Mouse (Mus musculus): ENCODE results near the gene Znrd1. TPM values are rescaled to one million over a fixed set of nuclear protein-coding genes. Genes with fewer than 3 reads are reported as not detected.

The Znrd1 gene
- polyA plus RNA-seq, 1 experiment from 2014 or later: 51.0 TPM

DNA sequence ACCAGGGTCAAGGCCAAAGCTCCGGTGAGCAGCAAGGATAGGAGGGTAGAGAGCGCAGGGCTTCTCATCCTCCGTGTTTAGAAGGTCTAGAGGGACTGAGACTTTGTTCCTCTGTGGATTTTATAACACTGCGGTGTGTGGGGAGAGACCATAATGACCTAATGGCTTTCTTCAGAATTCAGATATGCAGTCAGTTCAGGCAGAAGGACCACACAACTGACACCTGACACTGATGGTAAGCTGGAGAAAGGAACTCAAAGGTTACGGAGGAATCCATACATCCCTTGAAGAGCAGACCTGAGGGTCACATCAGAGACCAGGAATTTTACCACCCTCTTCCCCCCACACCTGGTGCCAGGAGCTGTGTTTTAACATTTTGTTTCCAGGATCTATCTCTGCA, 31.1 kb upstream of the Znrd1 start, which contains the start of gene H2-M5:
H2-M5 (minus strand) TSS at position 101 of the 400 bp plus-strand sequence.
- Histone ChIP-seq H3K27ac (no peak within 1 kb of the TSS), H3K4me3 (no peak within 1 kb of the TSS), H3K4me1 (no peaks in the 10 kb centered on the region), H3K36me3 (replicated peaks) (no peaks in the 10 kb centered on the region), H3K4me2 (peak within 1 kb of the TSS; percentile 25; the same call in 1 of the 2 replicates), H3K9ac (no peak within 1 kb of the TSS), H3K27me3 (replicated peaks) (peaks cover 20% of the 10 kb centered on the region), H3K9me3 (no peaks in the 10 kb centered on the region)
- 34% methylated on average over 5 of the region's 5 CpGs for WGBS
- ATAC-seq (replicated peaks): no peak

DNA sequence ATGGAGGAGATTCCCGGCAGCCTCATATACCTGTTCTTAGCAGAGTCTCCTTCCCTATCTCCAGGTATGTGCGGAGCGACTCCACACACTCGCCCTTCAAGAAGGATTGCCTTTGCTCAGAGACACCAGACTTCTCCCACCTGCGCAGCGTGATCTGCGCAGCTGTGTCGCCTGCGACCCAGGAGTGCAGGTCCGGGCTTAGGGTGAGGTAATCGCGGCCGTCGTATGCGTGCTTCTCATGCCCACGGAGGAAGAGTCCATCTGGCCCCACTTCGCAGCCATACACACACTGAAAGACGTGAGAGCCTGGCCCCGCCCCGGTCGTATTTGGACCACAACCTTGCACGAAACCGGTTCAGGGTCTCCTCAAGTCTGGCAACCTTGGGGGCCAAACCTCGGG, 30.1 kb upstream of the Znrd1 start:
- H3K4me3 ChIP-seq: no peak overlapping the region
- H3K27ac ChIP-seq: no peak overlapping the region
- no peak overlapping the region for H3K9ac ChIP-seq
- H3K36me3 ChIP-seq (replicated peaks): no peaks in the 10 kb centered on the region
- no peaks in the 10 kb centered on the region for H3K9me3 ChIP-seq
- peak overlapping the region; percentile 25; the same call in 1 of the 2 replicates for H3K4me2 ChIP-seq
- peaks cover 20% of the 10 kb centered on the region for H3K27me3 ChIP-seq (replicated peaks)
- no peak for ATAC-seq (replicated peaks)
- 8% methylated on average over 24 of the region's 24 CpGs for WGBS
- no peaks in the 10 kb centered on the region for H3K4me1 ChIP-seq

DNA sequence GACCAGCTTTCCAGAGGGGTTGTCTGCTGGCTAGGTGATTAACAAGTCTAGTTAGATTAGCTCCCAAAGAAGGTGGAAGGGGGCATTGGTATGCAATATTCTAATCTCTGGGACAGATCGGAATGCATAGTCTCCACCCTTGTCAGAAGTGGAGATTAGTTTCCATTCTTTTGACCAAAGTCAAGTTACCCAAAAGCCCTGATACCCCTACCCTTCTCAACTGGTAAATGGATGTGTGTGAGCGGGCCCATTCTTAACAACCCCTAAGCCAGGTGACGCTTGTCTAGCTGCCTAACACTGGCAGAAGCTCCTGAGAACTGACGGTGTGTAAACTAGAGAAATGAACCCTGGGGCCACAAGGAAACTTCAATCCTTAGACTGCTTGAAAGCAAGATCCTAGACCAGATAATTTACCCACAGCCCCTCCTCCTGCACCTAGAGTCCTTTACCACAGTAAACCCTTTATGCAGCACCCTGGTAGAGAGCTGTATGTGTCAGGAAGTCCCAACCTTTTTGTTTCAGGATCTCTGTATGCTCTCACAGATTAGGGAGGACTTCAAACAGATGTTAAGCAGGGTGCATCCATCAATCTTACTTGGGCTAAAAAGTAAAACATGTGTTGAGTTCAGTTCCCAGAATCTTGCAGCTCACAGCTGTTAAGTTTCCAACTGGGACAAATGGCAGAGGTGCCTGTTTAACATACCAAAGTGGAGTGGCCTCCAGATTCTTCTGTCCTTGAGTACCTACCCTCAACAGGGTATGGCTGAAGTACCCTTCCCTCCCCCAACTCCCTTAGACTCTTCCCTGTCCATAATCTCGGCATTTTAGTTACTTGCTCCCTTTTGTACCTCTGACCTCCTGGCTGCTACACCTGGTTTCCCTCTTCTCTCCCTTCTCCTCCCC, 24.1 kb upstream of the Znrd1 start:
- Histone ChIP-seq H3K9me3 (no peaks in the 10 kb centered on the region), H3K4me2 (no peak overlapping the region), H3K27me3 (replicated peaks) (peaks cover 5% of the 10 kb centered on the region), H3K4me1 (no peaks in the 10 kb centered on the region), H3K9ac (no peak overlapping the region), H3K27ac (no peak overlapping the region), H3K36me3 (replicated peaks) (no peaks in the 10 kb centered on the region), H3K4me3 (no peak overlapping the region)
- ATAC-seq (replicated peaks): no peak
- WGBS: 31% methylated on average over 5 of the region's 5 CpGs

DNA sequence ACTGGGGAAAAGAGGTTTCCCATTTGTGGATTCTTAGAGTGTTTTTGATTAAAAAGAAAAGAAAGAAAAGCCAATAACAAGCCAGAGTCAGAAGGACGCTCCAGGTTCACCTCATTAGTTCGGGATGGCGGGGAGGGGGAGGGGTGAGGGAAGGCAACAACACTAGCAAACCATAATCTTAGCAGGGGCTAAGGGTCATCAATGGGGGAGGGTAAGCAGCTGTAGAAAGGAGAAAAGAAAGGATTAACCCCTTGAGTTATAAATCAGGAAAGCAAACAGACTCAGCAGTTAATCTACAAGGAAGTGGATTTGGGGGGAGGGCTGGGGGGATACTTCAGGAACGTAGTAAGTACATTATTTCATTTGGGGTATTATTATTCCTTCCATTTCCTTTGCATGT, 23.5 kb upstream of the Znrd1 start:
- H3K4me3 ChIP-seq: no peak overlapping the region
- ATAC-seq (replicated peaks): no peak
- no peaks in the 10 kb centered on the region for H3K36me3 ChIP-seq (replicated peaks)
- 7% methylated on average over 4 of the region's 4 CpGs for WGBS
- H3K9me3 ChIP-seq: no peaks in the 10 kb centered on the region
- no peak overlapping the region for H3K27ac ChIP-seq
- H3K27me3 ChIP-seq (replicated peaks): 0 out of 2 replicates have a peak, but pooled peaks cover 3% of the 10 kb centered on the region
- no peak overlapping the region for H3K9ac ChIP-seq
- no peaks in the 10 kb centered on the region for H3K4me1 ChIP-seq
- no peak overlapping the region for H3K4me2 ChIP-seq

DNA sequence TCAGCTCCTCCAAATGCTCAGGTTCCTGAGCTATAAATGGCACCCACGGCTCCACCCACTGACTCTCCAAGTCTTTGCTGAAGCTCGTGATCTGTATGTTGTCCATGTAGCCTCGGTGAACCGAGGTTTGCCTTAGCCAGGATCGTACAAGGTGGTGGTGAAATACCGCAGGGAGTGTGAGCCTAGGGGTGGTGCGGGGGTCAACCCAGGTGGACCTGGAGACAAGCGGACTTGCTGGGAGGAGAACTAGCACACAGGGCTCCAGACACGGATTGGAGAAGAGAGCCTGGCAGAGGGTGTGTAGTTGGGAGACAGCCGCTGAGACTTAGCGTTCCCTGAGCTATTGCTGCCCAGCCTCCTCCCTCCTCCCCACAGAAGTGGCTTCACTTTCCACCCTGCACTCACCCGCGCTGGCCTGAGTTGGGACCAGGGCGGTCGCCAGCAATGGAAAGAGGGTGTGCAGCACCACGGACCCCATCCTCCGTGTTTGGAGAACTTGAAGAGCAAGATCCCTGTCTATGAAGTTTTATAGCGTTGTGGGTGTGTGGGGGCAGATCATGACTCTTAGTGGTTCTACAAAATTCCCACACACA, 23.0 kb upstream of the Znrd1 start, which contains the start of gene 2410137M14Rik:
2410137M14Rik (minus strand) TSS at position 17 of the 593 bp plus-strand sequence.
- Histone ChIP-seq H3K9me3 (no peaks in the 10 kb centered on the region), H3K36me3 (replicated peaks) (no peaks in the 10 kb centered on the region), H3K4me2 (no peak within 1 kb of the TSS), H3K4me1 (no peaks in the 10 kb centered on the region), H3K9ac (no peak within 1 kb of the TSS), H3K4me3 (no peak within 1 kb of the TSS), H3K27ac (no peak within 1 kb of the TSS), H3K27me3 (replicated peaks) (0 out of 2 replicates have a peak, but pooled peaks cover 3% of the 10 kb centered on the region)
- 15% methylated on average over 18 of the region's 18 CpGs for WGBS
- ATAC-seq (replicated peaks): peak; percentile 58; the same call in 1 of the 2 replicates

DNA sequence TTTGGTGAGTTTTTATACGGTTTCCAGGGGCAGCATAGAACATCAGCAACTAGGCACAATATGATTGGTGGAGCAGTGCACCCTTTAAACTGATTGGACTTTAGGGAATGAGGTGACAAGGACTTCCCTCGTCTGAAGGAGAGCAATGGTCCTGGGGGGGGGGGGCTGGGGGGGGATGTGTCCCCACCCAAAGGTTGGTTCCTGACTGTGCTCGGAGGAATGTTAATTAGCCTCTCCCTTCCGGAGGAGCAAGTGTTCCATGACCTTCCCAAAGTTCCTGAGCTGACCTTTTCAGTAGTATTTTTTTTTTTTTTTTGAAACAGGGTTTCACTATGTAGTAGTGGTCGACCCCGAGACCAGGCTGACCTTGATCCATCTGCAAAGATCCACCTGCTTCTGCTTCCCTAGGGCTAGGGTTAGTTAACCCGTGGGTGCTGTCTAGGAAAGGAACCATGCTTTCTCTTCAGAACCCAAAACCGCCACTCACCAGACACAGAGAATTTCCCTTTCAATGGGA, 15.0 kb upstream of the Znrd1 start:
- no peak overlapping the region for H3K9ac ChIP-seq
- no peak overlapping the region for H3K4me2 ChIP-seq
- no peak for ATAC-seq (replicated peaks)
- H3K4me3 ChIP-seq: no peak overlapping the region
- H3K27ac ChIP-seq: no peak overlapping the region
- 71% methylated on average over 8 of the region's 8 CpGs for WGBS
- no peaks in the 10 kb centered on the region for H3K4me1 ChIP-seq
- no peaks in the 10 kb centered on the region for H3K9me3 ChIP-seq
- no peaks in the 10 kb centered on the region for H3K27me3 ChIP-seq (replicated peaks)
- no peaks in the 10 kb centered on the region for H3K36me3 ChIP-seq (replicated peaks)

DNA sequence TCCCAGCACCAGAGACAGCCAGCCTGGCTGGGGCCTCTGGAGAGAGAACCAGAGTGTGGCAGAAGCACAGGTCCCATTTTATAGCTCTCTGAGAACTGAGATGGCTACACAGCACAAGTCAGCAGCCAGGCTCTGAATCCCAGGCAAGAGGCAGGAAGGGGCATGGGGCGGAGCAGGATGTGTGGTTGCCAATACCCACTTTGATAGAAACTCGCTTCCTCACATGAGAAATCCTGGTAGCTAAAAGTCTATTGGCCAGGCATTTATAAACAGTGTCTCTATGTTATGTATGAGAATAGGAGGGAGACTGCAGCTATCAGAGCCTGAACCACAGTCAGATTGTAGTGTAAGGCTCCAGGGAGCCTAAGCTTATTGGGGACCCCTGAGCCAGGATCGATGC, 14.4 kb upstream of the Znrd1 start:
- H3K9ac ChIP-seq: no peak overlapping the region
- 88% methylated on average over 3 of the region's 3 CpGs for WGBS

DNA sequence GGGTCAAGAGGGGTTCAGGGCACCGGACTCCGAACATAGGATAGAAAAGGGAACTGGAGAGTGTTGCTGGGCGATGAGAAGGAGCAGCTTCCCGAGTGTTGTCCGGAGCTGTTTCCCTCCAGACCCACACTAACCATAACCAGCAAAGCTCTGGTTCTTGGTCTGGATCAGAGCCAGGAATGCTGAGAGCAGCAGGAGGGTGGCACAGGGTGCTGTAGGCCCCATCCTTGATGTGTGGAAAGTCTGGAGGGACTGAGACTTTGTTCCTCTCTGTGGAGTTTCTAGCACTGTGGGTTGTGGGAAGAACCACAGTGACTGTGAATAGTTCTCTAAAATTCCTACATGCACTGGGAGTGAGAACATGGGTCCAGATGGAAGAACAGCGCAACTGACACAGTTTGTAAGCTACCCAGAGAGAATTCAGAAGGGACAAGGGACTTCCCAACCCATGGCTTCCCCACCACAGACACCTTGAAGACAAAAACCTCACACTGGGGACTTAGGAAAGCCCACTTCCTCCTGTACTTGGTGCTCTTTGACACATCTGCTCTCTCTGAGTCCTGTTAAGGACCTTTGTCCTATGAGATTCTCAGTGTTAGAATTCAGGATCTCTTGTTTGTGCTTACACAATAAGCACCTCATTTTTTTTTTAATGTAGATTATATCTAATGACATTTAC, 13.0 kb upstream of the Znrd1 start:
- Histone ChIP-seq H3K36me3 (replicated peaks) (no peaks in the 10 kb centered on the region), H3K4me3 (no peak overlapping the region), H3K4me1 (no peaks in the 10 kb centered on the region), H3K4me2 (no peak overlapping the region), H3K27me3 (replicated peaks) (no peaks in the 10 kb centered on the region), H3K27ac (no peak overlapping the region), H3K9ac (no peak overlapping the region), H3K9me3 (no peaks in the 10 kb centered on the region)
- WGBS: 86% methylated on average over 6 of the region's 6 CpGs
- ATAC-seq (replicated peaks): no peak

More for the DNA sequence above, 14.4 kb upstream of the Znrd1 start:
- Histone ChIP-seq H3K4me2 (no peak overlapping the region), H3K36me3 (replicated peaks) (no peaks in the 10 kb centered on the region), H3K4me3 (no peak overlapping the region), H3K27ac (no peak overlapping the region), H3K27me3 (replicated peaks) (no peaks in the 10 kb centered on the region), H3K4me1 (no peaks in the 10 kb centered on the region), H3K9me3 (no peaks in the 10 kb centered on the region)
- ATAC-seq (replicated peaks): no peak

DNA sequence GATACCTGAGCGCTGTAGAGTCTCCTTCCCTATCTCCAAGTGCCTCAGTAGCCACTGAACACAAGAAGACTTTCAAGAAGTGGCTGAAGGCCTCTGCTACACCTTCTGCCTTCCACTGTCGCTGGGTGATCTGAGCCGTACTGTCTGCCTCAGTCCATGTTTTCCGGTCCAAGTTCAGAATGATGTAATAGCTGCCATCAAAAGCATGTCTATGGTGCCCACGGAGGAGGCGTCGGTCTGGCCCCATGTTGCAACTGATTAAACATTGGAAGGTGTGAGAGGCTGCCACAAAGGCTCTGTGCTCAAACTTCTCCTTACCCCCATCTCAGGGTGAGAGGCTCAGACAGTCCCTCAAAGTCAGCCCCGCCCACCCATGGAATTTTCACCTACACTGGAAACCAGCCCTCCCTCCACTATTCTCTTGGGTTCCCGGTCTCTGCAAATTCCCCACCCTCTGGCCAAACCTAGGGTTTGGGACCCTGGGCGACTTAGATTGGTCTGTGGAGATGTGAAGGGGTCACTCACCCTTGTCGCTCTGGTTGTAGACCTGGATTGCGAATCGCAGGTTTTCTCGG, 12.0 kb upstream of the Znrd1 start:
- no peak overlapping the region for H3K4me3 ChIP-seq
- H3K27me3 ChIP-seq (replicated peaks): no peaks in the 10 kb centered on the region
- no peak overlapping the region for H3K27ac ChIP-seq
- 87% methylated on average over 14 of the region's 14 CpGs for WGBS
- no peak overlapping the region for H3K4me2 ChIP-seq
- H3K9me3 ChIP-seq: no peaks in the 10 kb centered on the region
- ATAC-seq (replicated peaks): no peak
- H3K9ac ChIP-seq: no peak overlapping the region
- no peaks in the 10 kb centered on the region for H3K4me1 ChIP-seq
- H3K36me3 ChIP-seq (replicated peaks): no peaks in the 10 kb centered on the region

DNA sequence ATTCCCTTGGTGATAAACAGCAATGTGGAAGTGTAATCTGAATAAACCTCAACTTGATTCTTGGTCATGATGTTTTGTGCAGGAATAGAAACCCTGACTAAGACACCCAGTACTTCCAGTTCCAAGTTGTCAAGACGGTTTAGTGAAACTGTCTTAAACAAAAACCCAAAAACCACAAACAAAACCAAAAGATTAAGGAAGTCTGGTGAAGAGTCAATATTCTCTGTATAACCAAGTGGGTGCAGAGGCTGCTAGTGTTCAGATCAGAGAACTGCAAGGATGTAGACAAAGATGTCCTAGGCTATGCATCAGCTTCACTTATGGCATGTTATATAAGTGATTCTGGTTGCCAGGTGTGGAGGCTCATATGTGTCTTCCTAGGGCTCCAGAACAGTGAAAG, 8.5 kb upstream of the Znrd1 start:
- Histone ChIP-seq H3K4me1 (no peaks in the 10 kb centered on the region), H3K4me3 (no peak overlapping the region), H3K36me3 (replicated peaks) (no peaks in the 10 kb centered on the region), H3K9me3 (no peaks in the 10 kb centered on the region), H3K9ac (no peak overlapping the region), H3K27me3 (replicated peaks) (no peaks in the 10 kb centered on the region), H3K27ac (no peak overlapping the region), H3K4me2 (no peak overlapping the region)
- ATAC-seq (replicated peaks): no peak
- 90% methylated on average over 1 of the region's 1 CpGs for WGBS

DNA sequence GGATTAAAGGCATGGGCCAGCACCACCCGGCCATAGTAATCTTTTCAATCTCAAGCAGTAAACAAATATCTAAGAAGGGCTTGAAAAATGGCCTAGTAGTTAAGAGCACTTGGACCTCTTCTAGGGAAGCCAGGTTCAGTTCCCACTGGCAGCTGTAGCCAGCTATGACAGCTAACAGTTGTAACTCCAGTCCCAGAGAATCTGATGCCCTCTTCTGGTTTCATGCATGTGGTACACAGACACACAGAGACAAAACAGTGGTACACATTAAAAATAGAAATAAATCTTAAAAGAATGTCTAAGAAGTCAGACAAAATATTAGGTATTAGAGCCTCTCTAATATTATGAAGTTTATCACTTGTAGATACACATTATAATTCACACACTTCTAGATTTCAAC, 2.8 kb upstream of the Znrd1 start:
- Histone ChIP-seq H3K4me2 (no peak overlapping the region), H3K9me3 (no peaks in the 10 kb centered on the region), H3K36me3 (replicated peaks) (peaks cover 7% of the 10 kb centered on the region; the same call in 1 of the 2 replicates), H3K4me3 (no peak overlapping the region), H3K9ac (no peak overlapping the region), H3K27me3 (replicated peaks) (no peaks in the 10 kb centered on the region), H3K4me1 (peaks cover 24% of the 10 kb centered on the region), H3K27ac (no peak overlapping the region)
- WGBS: 85% methylated on average over 1 of the region's 1 CpGs
- ATAC-seq (replicated peaks): no peak

DNA sequence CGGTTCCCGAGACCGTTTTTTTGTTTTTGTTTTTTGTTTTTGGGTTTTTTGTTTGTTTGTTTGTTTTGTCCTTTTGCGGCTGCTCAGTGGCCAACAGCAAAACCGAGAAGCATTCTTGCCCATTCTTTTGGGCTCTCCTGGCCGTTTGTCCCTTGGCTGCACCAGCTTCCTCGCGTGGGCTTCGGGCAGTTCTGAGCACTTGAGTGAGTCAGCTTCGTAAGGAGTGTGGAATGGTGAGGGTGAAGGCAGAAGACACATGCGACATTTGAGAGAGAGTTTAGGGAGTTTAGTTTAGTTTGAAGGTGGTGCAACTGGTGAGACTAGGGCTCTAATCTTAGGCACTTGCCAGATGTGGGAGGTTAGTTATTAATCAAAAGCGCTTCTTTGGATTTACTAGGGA, 525 bp upstream of the Znrd1 start:
- peaks cover 10% of the 10 kb centered on the region; the same call in 1 of the 2 replicates for H3K36me3 ChIP-seq (replicated peaks)
- peak; percentile 15 for ATAC-seq (replicated peaks)
- H3K27ac ChIP-seq: peak overlapping the region; percentile 70
- 12% methylated on average over 12 of the region's 12 CpGs for WGBS
- peak overlapping the region; percentile 55 for H3K9ac ChIP-seq
- H3K4me2 ChIP-seq: peak overlapping the region; percentile 84
- H3K27me3 ChIP-seq (replicated peaks): no peaks in the 10 kb centered on the region
- H3K9me3 ChIP-seq: no peaks in the 10 kb centered on the region
- H3K4me3 ChIP-seq: peak overlapping the region; percentile 67
- peaks cover 27% of the 10 kb centered on the region for H3K4me1 ChIP-seq
